Mouse (Mus musculus): ENCODE measurements around the gene Srrm4. TPM values are rescaled to one million over a fixed set of nuclear protein-coding genes. Genes with fewer than 3 reads are reported as not detected.

Gene Srrm4
- polyA plus RNA-seq, 1 experiment: not detected

GRCm38 (mm10) chr5:116501342-116501741, 90.3 kb downstream of the Srrm4 start:
- no peak overlapping the region for H3K4me3 ChIP-seq (ENCODE audit: insufficient read depth, low read depth, low read length)
- TF ChIP-seq CTCF (IDR thresholded peaks at IDR 0.05; ENCODE audit: insufficient read depth, low read depth, low read length) (no peak), POLR2A (IDR thresholded peaks at IDR 0.05; ENCODE audit: insufficient read depth, low read depth, low read length) (no peak)
- no peak overlapping the region for H3K27ac ChIP-seq (ENCODE audit: insufficient read depth, low read depth, low read length)
- WGBS: 44% methylated on average over 15 of the region's 15 CpGs
- H3K4me1 ChIP-seq (ENCODE audit: control insufficient read depth, insufficient read depth, low read length): peaks cover 51% of the 10 kb centered on the region

- 42% methylated on average over 19 of the region's 19 CpGs for WGBS
- Histone ChIP-seq H3K27ac (ENCODE audit: insufficient read depth, low read depth, low read length) (peak overlapping the region; percentile 70), H3K4me1 (ENCODE audit: control insufficient read depth, insufficient read depth, low read length) (peaks cover 57% of the 10 kb centered on the region), H3K4me3 (ENCODE audit: insufficient read depth, low read depth, low read length) (no peak overlapping the region)
- no peak for TF ChIP-seq CTCF (IDR thresholded peaks at IDR 0.05; ENCODE audit: insufficient read depth, low read depth, low read length)
- TF ChIP-seq POLR2A (IDR thresholded peaks at IDR 0.05; ENCODE audit: insufficient read depth, low read depth, low read length): no peak
Measured at GRCm38 (mm10) chr5:116498880-116499640, 92.6 kb downstream of the Srrm4 start.

- 73% methylated on average over 5 of the region's 5 CpGs for WGBS
- peaks cover 63% of the 10 kb centered on the region for H3K4me1 ChIP-seq (ENCODE audit: control insufficient read depth, insufficient read depth, low read length)
- no peak overlapping the region for H3K27ac ChIP-seq (ENCODE audit: insufficient read depth, low read depth, low read length)
- no peak overlapping the region for H3K4me3 ChIP-seq (ENCODE audit: insufficient read depth, low read depth, low read length)
- TF ChIP-seq POLR2A (IDR thresholded peaks at IDR 0.05; ENCODE audit: insufficient read depth, low read depth, low read length) (no peak), CTCF (IDR thresholded peaks at IDR 0.05; ENCODE audit: insufficient read depth, low read depth, low read length) (no peak)
Measured at GRCm38 (mm10) chr5:116497866-116498265, 93.8 kb downstream of the Srrm4 start.

- peaks cover 67% of the 10 kb centered on the region for H3K4me1 ChIP-seq (ENCODE audit: control insufficient read depth, insufficient read depth, low read length)
- H3K27ac ChIP-seq (ENCODE audit: insufficient read depth, low read depth, low read length): no peak overlapping the region
- H3K4me3 ChIP-seq (ENCODE audit: insufficient read depth, low read depth, low read length): no peak overlapping the region
- TF ChIP-seq POLR2A (IDR thresholded peaks at IDR 0.05; ENCODE audit: insufficient read depth, low read depth, low read length): no peak
- TF ChIP-seq CTCF (IDR thresholded peaks at IDR 0.05; ENCODE audit: insufficient read depth, low read depth, low read length): no peak
- WGBS: 37% methylated on average over 7 of the region's 7 CpGs
Measured at GRCm38 (mm10) chr5:116497205-116497604, 94.4 kb downstream of the Srrm4 start.

GRCm38 (mm10) chr5:116496717-116497116, 94.9 kb downstream of the Srrm4 start:
- Histone ChIP-seq H3K4me1 (ENCODE audit: control insufficient read depth, insufficient read depth, low read length) (peaks cover 66% of the 10 kb centered on the region), H3K4me3 (ENCODE audit: insufficient read depth, low read depth, low read length) (no peak overlapping the region), H3K27ac (ENCODE audit: insufficient read depth, low read depth, low read length) (no peak overlapping the region)
- TF ChIP-seq CTCF (IDR thresholded peaks at IDR 0.05; ENCODE audit: insufficient read depth, low read depth, low read length) (no peak), POLR2A (IDR thresholded peaks at IDR 0.05; ENCODE audit: insufficient read depth, low read depth, low read length) (no peak)
- 81% methylated on average over 2 of the region's 2 CpGs for WGBS

- TF ChIP-seq CTCF (IDR thresholded peaks at IDR 0.05; ENCODE audit: insufficient read depth, low read depth, low read length) (no peak), POLR2A (IDR thresholded peaks at IDR 0.05; ENCODE audit: insufficient read depth, low read depth, low read length) (no peak)
Measured at GRCm38 (mm10) chr5:116495466-116495865, 96.2 kb downstream of the Srrm4 start.

GRCm38 (mm10) chr5:116494377-116494776, 97.2 kb downstream of the Srrm4 start:
- Histone ChIP-seq H3K4me3 (ENCODE audit: insufficient read depth, low read depth, low read length) (no peak overlapping the region), H3K27ac (ENCODE audit: insufficient read depth, low read depth, low read length) (peak overlapping the region; percentile 12; the same call in 1 of the 2 replicates), H3K4me1 (ENCODE audit: control insufficient read depth, insufficient read depth, low read length) (peaks cover 66% of the 10 kb centered on the region)
- TF ChIP-seq POLR2A (IDR thresholded peaks at IDR 0.05; ENCODE audit: insufficient read depth, low read depth, low read length) (no peak), CTCF (IDR thresholded peaks at IDR 0.05; ENCODE audit: insufficient read depth, low read depth, low read length) (no peak)
- WGBS: 38% methylated on average over 7 of the region's 7 CpGs

More at GRCm38 (mm10) chr5:116495466-116495865, 96.2 kb downstream of the Srrm4 start:
- Histone ChIP-seq H3K4me3 (ENCODE audit: insufficient read depth, low read depth, low read length) (no peak overlapping the region), H3K27ac (ENCODE audit: insufficient read depth, low read depth, low read length) (no peak overlapping the region), H3K4me1 (ENCODE audit: control insufficient read depth, insufficient read depth, low read length) (peaks cover 67% of the 10 kb centered on the region)
- WGBS: 82% methylated on average over 9 of the region's 9 CpGs

GRCm38 (mm10) chr5:116492726-116493125, 98.9 kb downstream of the Srrm4 start:
- Histone ChIP-seq H3K27ac (ENCODE audit: insufficient read depth, low read depth, low read length) (peak overlapping the region; percentile 82), H3K4me1 (ENCODE audit: control insufficient read depth, insufficient read depth, low read length) (peaks cover 56% of the 10 kb centered on the region), H3K4me3 (ENCODE audit: insufficient read depth, low read depth, low read length) (no peak overlapping the region)
- WGBS: 82% methylated on average over 3 of the region's 3 CpGs
- TF ChIP-seq CTCF (IDR thresholded peaks at IDR 0.05; ENCODE audit: insufficient read depth, low read depth, low read length): no peak
- TF ChIP-seq POLR2A (IDR thresholded peaks at IDR 0.05; ENCODE audit: insufficient read depth, low read depth, low read length): no peak

- 32% methylated on average over 12 of the region's 12 CpGs for WGBS
- H3K27ac ChIP-seq (ENCODE audit: insufficient read depth, low read depth, low read length): peak overlapping the region; percentile 82
- H3K4me1 ChIP-seq (ENCODE audit: control insufficient read depth, insufficient read depth, low read length): peaks cover 55% of the 10 kb centered on the region
- no peak overlapping the region for H3K4me3 ChIP-seq (ENCODE audit: insufficient read depth, low read depth, low read length)
- TF ChIP-seq CTCF (IDR thresholded peaks at IDR 0.05; ENCODE audit: insufficient read depth, low read depth, low read length) (no peak), POLR2A (IDR thresholded peaks at IDR 0.05; ENCODE audit: insufficient read depth, low read depth, low read length) (no peak)
Measured at GRCm38 (mm10) chr5:116491794-116492420, 99.7 kb downstream of the Srrm4 start.
